Mouse (Mus musculus) intestine, embryonic 15.5 days (tissue): ENCODE results near the gene Tmem72. TPM values are rescaled to one million over a fixed set of nuclear protein-coding genes. Genes with fewer than 3 reads are reported as not detected.
A peak's percentile ranks its signal among the peaks of the same experiment; 100 is the strongest.

Source experiments
- ATAC-seq: fragments of 200-750 bp; cut with Nextera tagmentation; 2 replicates; pipeline ENCODE4 v1.8.0; 2017; ENCODE audit warnings: moderate TSS enrichment, moderate library complexity
- H3K27ac ChIP-seq: fragments of 300-500 bp; sonication (generic); 2 replicates; pipeline ENCODE4 v1.5.1; 2015; ENCODE audit warnings: mild to moderate bottlenecking, inconsistent platforms
- H3K27me3 ChIP-seq: fragments of 300-500 bp; sonication (generic); replicated peaks from 2 replicates; pipeline ENCODE4 v1.6.1; 2015; ENCODE audit warnings: inconsistent platforms
- H3K36me3 ChIP-seq: fragments of 300-500 bp; sonication (generic); 2 replicates; pipeline ENCODE4 v1.6.1; 2015; ENCODE audit warnings: inconsistent platforms
- H3K4me1 ChIP-seq: fragments of 300-500 bp; sonication (generic); replicated peaks from 2 replicates; pipeline ENCODE4 v1.6.1; 2015; ENCODE audit warnings: inconsistent platforms
- H3K4me2 ChIP-seq: fragments of 300-500 bp; sonication (generic); replicated peaks from 2 replicates; pipeline ENCODE4 v1.6.1; 2015; ENCODE audit warnings: mild to moderate bottlenecking, inconsistent platforms
- H3K4me3 ChIP-seq: fragments of 300-500 bp; sonication (generic); replicated peaks from 2 replicates; pipeline ENCODE4 v1.5.1; 2015; ENCODE audit warnings: inconsistent platforms
- H3K9ac ChIP-seq: fragments of 300-500 bp; sonication (generic); 2 replicates; pipeline ENCODE4 v1.6.1; 2015; ENCODE audit warnings: inconsistent platforms
- H3K9me3 ChIP-seq: fragments of 300-500 bp; sonication (generic); 2 replicates; pipeline ENCODE4 v1.6.1; 2016; ENCODE audit warnings: inconsistent platforms
- WGBS: fragments of 180-500 bp; shearing (Covaris S2); methylation state at CpG from one replicate; pipeline ENCODE4 v1.1.7; 2015; 5-methylcytosine and 5-hydroxymethylcytosine counted together
- polyA plus RNA-seq: library from polyadenylated mRNA; unstranded; fragments of >200 nt; fragmentation: Nextera tagmentation; extraction: Ambion mirVana; gene quantifications from 2 replicates; pipeline ENCODE4 v1.2.1, GENCODE M21; 2015

The Tmem72 gene
- polyA plus RNA-seq, 1 experiment from 2014 or later: 0.01 TPM

DNA sequence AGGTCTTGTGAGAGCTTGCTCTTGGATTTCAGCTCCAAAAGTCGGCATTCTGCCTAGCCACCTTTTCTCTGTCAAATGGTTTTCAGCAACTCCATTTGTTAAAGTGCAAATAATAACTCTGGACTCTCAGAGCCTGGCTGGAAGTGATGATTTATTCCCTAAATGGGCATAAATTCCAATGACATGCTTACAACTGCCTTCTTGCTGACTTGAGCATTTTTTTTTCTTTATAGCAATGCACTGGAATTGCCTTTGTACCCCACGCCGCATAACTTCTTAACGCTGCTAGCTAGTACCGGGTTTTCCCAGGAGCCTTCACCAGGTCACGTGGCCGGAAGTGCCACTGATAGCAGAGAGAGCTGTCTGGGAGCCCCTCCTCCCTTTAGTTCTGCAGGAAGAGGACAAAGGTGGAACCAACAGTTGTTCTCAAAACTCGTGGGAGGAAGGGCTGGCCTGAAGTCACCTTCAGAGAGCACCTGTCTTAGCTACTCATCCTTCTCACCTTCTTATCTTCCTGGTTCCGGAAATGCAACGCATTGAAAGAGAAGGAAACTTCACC lies 40.3 kb downstream of the Tmem72 start:
- peaks cover 24% of the 10 kb centered on the region for H3K4me1 ChIP-seq
- peak overlapping the region; percentile 5; the same call in 1 of the 2 replicates for H3K4me2 ChIP-seq
- ATAC-seq: no peak
- H3K4me3 ChIP-seq: no peak overlapping the region
- no peak overlapping the region for H3K9ac ChIP-seq
- no peaks in the 10 kb centered on the region for H3K36me3 ChIP-seq
- WGBS: 68% methylated on average over 10 of the region's 10 CpGs
- no peak overlapping the region for H3K27ac ChIP-seq
- no peaks in the 10 kb centered on the region for H3K9me3 ChIP-seq
- no peaks in the 10 kb centered on the region for H3K27me3 ChIP-seq

DNA sequence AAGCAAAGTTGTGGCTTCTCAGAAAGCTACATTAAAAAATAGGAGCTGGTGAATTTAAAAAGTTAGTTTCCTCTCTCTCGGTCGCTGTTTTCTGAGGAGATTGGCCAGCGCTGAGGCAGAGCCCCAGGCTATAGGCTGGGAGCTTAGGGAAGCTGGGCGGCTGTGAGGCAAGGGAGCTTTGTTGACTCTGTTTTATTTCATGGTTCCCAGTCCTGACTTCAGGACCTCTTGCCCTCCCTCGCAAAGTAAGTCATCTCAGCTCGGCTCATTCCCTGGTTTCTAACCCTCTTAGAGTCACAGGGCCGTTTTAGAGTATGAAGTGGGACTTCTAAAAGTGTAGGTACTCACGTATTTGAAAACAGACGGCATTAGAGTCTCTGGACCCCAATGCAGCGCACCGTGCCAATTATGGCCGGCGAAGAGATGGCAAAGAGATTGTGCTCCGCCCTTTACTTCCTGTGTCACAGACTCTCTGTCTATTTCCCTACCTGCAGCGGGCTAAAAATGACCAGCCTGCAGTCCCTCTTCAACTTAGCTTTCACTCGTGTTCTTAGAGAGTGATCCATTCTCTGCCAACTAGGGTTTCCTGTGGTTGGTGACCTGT lies 42.3 kb downstream of the Tmem72 start:
- peak; percentile 44 for ATAC-seq
- no peaks in the 10 kb centered on the region for H3K27me3 ChIP-seq
- peak overlapping the region; percentile 80 for H3K27ac ChIP-seq
- no peak overlapping the region for H3K9ac ChIP-seq
- H3K4me1 ChIP-seq: peaks cover 38% of the 10 kb centered on the region
- H3K4me2 ChIP-seq: peak overlapping the region; percentile 95
- WGBS: 20% methylated on average over 16 of the region's 16 CpGs
- no peaks in the 10 kb centered on the region for H3K36me3 ChIP-seq
- peak overlapping the region; percentile 53 for H3K4me3 ChIP-seq
- no peaks in the 10 kb centered on the region for H3K9me3 ChIP-seq

DNA sequence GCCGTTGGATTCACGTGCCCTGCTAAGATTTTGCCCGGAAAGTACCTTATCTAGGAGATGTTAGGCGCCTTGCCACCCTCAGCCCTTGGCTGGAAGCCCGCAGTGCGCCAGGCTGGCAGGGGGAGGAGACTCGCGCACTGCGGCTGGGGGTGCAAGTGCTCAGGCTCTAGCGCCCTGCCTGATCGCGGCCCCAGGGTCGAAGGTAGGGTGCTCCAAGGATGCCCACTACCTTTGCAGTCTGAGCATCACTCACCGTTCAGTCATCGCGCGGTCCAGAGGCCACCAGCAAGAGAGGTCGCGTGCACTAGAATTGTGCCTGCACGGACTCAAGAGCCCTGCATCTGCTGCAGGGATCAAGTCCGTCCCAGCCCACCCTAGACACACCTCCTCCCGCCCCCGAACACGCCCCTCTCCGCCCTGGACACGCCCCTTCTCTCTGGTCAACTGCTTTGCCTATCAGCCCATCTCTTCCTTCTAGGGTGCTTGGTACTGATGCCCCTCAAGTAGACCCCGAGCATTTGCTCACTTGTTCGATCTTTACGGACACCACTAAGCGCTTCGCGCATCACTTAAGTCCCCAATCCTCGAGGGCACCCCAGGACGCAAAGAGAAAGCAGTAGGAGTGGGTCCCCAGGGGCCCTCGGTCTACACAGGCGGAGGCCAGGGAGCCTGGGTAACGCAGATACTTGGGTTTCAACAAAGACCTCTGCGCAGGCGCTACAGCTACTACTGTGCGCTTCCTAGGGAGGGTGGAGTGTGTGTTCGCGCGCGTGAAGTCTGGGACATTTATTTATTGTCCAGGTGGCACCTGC lies 43.0 kb downstream of the Tmem72 start, which contains the start of gene Rassf4:
Rassf4 (minus strand) TSS at position 482 of the 812 bp plus-strand sequence.
- Histone ChIP-seq H3K4me2 (peak within 1 kb of the TSS; percentile 95), H3K9ac (peak within 1 kb of the TSS; percentile 48), H3K27ac (peak within 1 kb of the TSS; percentile 80), H3K9me3 (no peaks in the 10 kb centered on the region), H3K4me1 (peaks cover 38% of the 10 kb centered on the region), H3K4me3 (peak within 1 kb of the TSS; percentile 53), H3K36me3 (no peaks in the 10 kb centered on the region), H3K27me3 (no peaks in the 10 kb centered on the region)
- ATAC-seq: peak; percentile 92
- WGBS: 0% methylated on average over 44 of the region's 44 CpGs

DNA sequence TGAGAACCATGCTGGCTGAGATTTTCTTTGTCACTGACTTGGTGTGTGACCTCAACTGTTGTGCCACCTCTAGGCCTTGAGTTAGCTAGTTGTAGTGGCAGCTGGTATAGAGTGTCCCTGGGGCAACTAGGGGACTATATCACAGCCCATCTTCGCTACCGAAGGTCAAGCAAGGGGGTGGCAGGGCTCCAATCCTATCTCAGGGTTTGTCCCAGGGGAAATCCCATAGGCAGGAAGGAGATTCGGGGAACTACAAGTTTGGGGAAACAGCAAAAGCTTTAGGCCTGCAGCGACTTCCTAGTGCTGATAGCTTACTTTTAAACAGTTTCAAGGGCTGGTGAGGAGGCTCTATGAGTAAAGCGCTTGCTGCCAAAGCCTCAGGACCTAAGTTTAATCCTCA lies 44.4 kb downstream of the Tmem72 start:
- no peaks in the 10 kb centered on the region for H3K27me3 ChIP-seq
- no peak overlapping the region for H3K9ac ChIP-seq
- no peaks in the 10 kb centered on the region for H3K36me3 ChIP-seq
- H3K27ac ChIP-seq: no peak overlapping the region
- peaks cover 36% of the 10 kb centered on the region for H3K4me1 ChIP-seq
- H3K4me3 ChIP-seq: no peak overlapping the region
- peak overlapping the region; percentile 95 for H3K4me2 ChIP-seq
- H3K9me3 ChIP-seq: no peaks in the 10 kb centered on the region
- 67% methylated on average over 5 of the region's 5 CpGs for WGBS
- ATAC-seq: no peak

DNA sequence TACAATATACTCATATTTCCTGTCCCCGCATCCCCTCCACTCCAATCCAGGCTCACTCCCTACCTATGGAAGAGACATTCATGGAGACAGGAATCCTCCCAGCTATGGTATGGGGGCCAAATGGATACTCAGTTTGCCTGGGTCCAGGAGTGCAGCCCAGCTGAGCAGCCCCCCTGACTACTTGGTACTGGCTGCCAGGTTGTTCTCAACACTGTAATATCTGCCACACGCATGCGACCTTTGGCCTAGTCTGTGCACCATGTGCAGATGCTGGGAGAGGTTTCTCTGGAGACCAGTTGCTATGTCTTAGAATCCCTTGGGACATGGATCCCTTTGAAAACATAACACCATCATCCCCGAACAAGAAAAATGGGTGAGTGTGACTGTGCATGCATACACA lies 44.9 kb downstream of the Tmem72 start:
- WGBS: 81% methylated on average over 4 of the region's 4 CpGs
- Histone ChIP-seq H3K9ac (no peak overlapping the region), H3K4me3 (no peak overlapping the region), H3K27me3 (no peaks in the 10 kb centered on the region), H3K9me3 (no peaks in the 10 kb centered on the region), H3K27ac (no peak overlapping the region), H3K36me3 (no peaks in the 10 kb centered on the region), H3K4me2 (0 out of 2 replicates have a peak overlapping the region, but pooled peaks have one; percentile 11), H3K4me1 (peaks cover 33% of the 10 kb centered on the region)
- no peak for ATAC-seq

DNA sequence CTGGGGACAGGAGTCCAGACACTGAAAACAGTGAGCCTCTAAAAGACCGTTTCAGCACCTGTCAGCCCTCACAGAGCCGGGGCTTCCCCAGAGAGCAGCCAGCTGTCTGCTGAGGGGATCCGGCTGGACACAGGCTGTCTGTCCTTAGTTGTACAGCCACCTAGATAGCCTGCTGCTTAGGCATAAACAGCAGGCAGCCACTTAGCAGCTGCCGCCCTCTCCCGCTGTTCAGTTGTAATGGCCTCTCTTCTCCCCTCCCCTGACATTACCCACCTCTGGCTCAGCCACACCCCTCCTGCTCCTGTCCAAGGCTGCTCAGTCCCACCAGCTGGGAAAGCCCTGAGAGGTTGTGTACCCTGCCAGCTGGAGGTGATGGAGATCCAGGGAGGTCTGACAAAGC lies 45.7 kb downstream of the Tmem72 start:
- Histone ChIP-seq H3K27ac (no peak overlapping the region), H3K4me2 (peak overlapping the region; percentile 32), H3K9me3 (no peaks in the 10 kb centered on the region), H3K9ac (no peak overlapping the region), H3K36me3 (no peaks in the 10 kb centered on the region), H3K4me3 (no peak overlapping the region), H3K4me1 (peaks cover 33% of the 10 kb centered on the region), H3K27me3 (no peaks in the 10 kb centered on the region)
- ATAC-seq: peak; percentile 27
- 16% methylated on average over 5 of the region's 5 CpGs for WGBS

DNA sequence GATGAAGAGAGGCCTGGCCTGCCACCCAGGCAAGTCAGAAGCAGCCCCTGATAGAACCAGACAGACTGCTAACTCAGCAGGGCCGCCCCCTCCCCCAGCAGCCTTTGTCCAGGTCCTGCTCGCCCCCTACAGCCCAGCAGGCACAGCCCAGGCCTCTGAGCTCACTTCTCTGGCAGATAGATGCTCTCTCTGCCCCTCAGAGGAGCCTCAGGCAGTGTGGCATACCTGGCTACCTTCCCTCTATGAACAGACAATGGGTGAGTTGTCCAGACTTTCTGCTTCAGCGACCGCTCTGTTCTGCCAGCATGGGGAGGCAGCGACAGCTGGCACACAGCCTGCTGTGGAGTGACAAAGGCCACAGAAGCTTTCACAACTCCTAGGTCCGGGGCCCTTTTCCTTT lies 46.6 kb downstream of the Tmem72 start:
- no peak overlapping the region for H3K9ac ChIP-seq
- H3K9me3 ChIP-seq: no peaks in the 10 kb centered on the region
- 72% methylated on average over 6 of the region's 6 CpGs for WGBS
- H3K4me3 ChIP-seq: no peak overlapping the region
- no peaks in the 10 kb centered on the region for H3K36me3 ChIP-seq
- no peaks in the 10 kb centered on the region for H3K27me3 ChIP-seq
- peaks cover 33% of the 10 kb centered on the region for H3K4me1 ChIP-seq
- H3K4me2 ChIP-seq: no peak overlapping the region
- no peak overlapping the region for H3K27ac ChIP-seq
- no peak for ATAC-seq

DNA sequence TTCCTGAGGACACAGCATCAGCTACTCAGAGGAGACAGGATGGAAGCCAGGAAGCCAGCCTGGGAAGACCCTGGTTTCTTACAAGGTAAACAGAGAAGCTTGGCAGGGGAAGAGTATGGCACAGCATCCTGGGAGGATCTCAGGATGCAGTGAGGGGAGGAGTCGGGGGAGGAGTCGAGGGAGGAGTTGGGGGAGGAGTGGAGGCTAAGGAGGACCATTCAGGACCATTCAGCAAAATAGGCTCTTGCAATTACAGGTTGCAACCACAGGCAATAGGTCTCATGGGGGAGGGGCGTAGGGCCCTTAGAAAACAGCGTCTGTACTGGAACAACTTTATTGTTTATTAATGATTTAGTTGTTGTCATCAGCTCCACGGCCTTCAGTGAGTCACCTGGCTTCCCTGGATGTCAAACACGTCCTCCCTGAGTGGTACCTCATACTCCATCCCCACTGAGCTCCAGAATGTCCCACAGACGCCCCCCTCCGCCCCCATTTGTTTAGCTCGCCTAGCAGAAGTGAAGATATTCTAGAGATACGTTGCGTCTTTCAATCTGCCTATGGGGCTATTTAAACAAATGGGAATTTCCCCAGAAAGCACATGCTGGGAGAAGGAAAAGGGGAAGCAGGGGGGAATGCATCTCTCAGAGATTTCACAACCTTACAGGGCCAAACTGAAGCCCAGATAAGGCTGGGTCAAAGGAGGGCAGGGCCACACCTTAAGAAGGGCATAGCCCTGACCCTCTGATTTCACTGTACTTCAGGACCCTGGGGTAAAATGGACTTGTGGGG lies 47.8 kb downstream of the Tmem72 start:
- Histone ChIP-seq H3K27ac (no peak overlapping the region), H3K4me2 (no peak overlapping the region), H3K4me3 (no peak overlapping the region), H3K36me3 (no peaks in the 10 kb centered on the region), H3K9ac (no peak overlapping the region), H3K9me3 (no peaks in the 10 kb centered on the region), H3K27me3 (no peaks in the 10 kb centered on the region), H3K4me1 (peaks cover 28% of the 10 kb centered on the region)
- 44% methylated on average over 11 of the region's 11 CpGs for WGBS
- no peak for ATAC-seq

DNA sequence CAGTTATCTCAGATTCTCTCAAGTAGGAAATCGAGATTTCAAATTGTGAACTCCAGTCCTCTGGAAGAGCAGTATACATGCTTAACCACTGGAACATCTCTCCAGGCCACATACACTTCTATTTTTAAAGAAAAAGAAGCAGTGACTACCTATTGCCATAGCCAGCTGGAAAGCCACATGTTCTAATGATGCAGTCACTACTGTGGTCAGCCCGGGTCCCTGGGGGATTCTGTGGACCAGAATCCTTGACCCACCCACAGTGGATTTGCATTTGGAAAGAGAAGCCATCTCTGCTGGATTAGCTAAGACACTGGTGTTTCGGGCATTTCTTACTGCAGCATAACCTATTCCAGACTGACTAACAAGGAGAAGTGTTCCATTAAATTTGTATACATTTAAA lies 49.3 kb downstream of the Tmem72 start:
- Histone ChIP-seq H3K4me3 (no peak overlapping the region), H3K4me2 (no peak overlapping the region), H3K9me3 (no peaks in the 10 kb centered on the region), H3K36me3 (no peaks in the 10 kb centered on the region), H3K9ac (no peak overlapping the region), H3K27me3 (no peaks in the 10 kb centered on the region), H3K27ac (no peak overlapping the region), H3K4me1 (peaks cover 20% of the 10 kb centered on the region)
- ATAC-seq: no peak
- 79% methylated on average over 3 of the region's 3 CpGs for WGBS

DNA sequence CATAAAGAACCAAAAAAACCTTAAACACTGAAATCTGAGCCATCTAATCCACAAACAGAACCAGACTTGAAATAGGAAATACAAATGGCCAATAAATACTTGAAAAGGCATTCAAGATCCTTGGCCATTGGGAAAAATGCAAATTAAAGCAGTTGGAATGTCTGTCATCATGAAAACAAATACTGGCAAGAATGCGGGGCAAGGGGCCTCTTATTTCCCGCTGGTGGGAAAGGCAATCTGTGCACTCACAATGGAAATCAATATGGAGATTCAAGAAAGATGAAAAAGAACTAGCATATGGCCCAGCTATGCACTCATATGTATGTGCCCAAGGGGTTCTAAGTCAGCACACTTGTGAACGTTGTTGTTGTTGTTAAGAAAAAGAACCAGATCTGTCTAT lies 49.8 kb downstream of the Tmem72 start:
- peaks cover 16% of the 10 kb centered on the region for H3K4me1 ChIP-seq
- H3K4me3 ChIP-seq: no peak overlapping the region
- no peaks in the 10 kb centered on the region for H3K27me3 ChIP-seq
- no peak overlapping the region for H3K9ac ChIP-seq
- H3K9me3 ChIP-seq: no peaks in the 10 kb centered on the region
- 70% methylated on average over 3 of the region's 3 CpGs for WGBS
- no peak overlapping the region for H3K27ac ChIP-seq
- H3K36me3 ChIP-seq: no peaks in the 10 kb centered on the region
- no peak for ATAC-seq
- H3K4me2 ChIP-seq: no peak overlapping the region

DNA sequence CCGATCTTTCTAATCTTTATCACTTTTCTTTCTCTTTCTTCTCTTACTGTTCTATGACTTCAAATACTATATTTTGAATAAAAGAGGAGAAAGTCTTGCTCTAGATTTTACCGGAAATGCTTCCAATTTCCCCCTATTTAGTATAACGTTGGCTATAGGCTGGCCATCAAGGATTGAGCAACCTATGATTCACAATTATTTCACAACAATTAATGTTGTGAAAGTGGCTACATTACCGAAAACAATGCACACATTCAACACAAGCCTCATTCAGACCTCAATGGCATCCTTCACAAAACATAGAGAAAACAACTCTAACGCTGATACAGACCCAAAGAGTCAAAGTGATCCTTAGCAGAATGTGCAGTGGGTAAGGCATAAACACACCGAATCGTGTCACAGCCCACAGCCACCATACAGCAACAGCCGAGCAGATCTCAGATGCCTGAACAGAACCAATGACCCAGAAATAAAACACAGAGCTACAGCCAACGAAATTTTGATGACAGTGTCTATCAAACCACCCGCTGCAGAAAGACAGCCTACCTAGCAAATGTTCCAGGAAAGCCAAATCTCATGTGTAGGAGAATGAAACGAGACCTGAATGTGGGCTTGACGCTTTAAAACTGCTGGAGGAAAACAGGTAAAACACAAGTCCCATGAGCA lies 50.5 kb downstream of the Tmem72 start:
- no peak overlapping the region for H3K9ac ChIP-seq
- no peaks in the 10 kb centered on the region for H3K27me3 ChIP-seq
- H3K36me3 ChIP-seq: no peaks in the 10 kb centered on the region
- H3K4me2 ChIP-seq: no peak overlapping the region
- no peak for ATAC-seq
- H3K27ac ChIP-seq: no peak overlapping the region
- peaks cover 12% of the 10 kb centered on the region for H3K4me1 ChIP-seq
- H3K9me3 ChIP-seq: no peaks in the 10 kb centered on the region
- WGBS: 88% methylated on average over 12 of the region's 12 CpGs
- no peak overlapping the region for H3K4me3 ChIP-seq

DNA sequence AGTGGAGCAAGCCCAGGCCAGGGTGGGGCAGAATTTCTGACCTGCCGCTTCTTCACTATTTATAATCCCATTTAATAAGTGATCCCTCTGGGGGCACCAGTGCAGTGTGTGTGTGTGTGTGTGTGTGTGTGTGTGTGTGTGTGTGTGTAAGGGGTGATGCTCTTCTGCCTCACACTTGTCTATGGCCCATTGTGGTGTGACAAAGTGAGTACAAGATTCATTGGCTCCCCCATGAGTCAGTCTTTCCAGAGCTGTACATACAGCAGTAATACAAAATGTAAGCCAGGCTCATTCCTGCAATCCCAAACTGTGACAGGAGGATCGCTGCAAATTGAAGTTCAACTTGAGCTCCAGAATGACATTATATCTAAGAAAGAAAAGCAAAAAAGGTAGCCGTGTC lies 51.9 kb downstream of the Tmem72 start:
- Histone ChIP-seq H3K9ac (no peak overlapping the region), H3K4me2 (no peak overlapping the region), H3K27me3 (no peaks in the 10 kb centered on the region), H3K36me3 (no peaks in the 10 kb centered on the region), H3K4me1 (no peaks in the 10 kb centered on the region), H3K27ac (no peak overlapping the region), H3K4me3 (no peak overlapping the region), H3K9me3 (no peaks in the 10 kb centered on the region)
- WGBS: 78% methylated on average over 3 of the region's 3 CpGs
- no peak for ATAC-seq
